Mouse (Mus musculus) embryo, embryonic 11.5 days (tissue): Measurements from ENCODE around the gene Prss28.

Source experiments
- DNase-seq: peaks from one replicate; pipeline ENCODE4 v3.0.0-alpha.2; 2012; ENCODE audit warnings: low read depth, low spot score

Gene Prss28

GRCm38 (mm10) chr17:25308346-25308745 lies at the start of gene Prss28:
Prss28 (plus strand) TSS chr17:25308646.
- no peak for DNase-seq

GRCm38 (mm10) chr17:25264453-25264852 lies 44.0 kb upstream of the Prss28 start:
- no peak for DNase-seq

- no peak for DNase-seq
These were observed 37.6 kb upstream of the Prss28 start for GRCm38 (mm10) chr17:25270795-25271335.

GRCm38 (mm10) chr17:25272326-25272725 lies 36.1 kb upstream of the Prss28 start:
- no peak for DNase-seq

GRCm38 (mm10) chr17:25272951-25273705 lies 35.3 kb upstream of the Prss28 start:
- DNase-seq, result no peak

- peak; percentile 97 for DNase-seq
These were observed 34.5 kb upstream of the Prss28 start for GRCm38 (mm10) chr17:25273706-25274501.

- DNase-seq, result no peak
These were observed 33.7 kb upstream of the Prss28 start, which contains the start of gene Ube2i for GRCm38 (mm10) chr17:25274571-25275346. Ube2i (minus strand) TSS chr17:25274622.

GRCm38 (mm10) chr17:25275833-25276232 lies 32.6 kb upstream of the Prss28 start:
- DNase-seq, result no peak

- no peak for DNase-seq
These were observed 26.3 kb upstream of the Prss28 start for GRCm38 (mm10) chr17:25282133-25282532.

GRCm38 (mm10) chr17:25285033-25285432 lies 23.4 kb upstream of the Prss28 start:
- DNase-seq, result peak; percentile 69

- DNase-seq, result no peak
These were observed 19.6 kb upstream of the Prss28 start for GRCm38 (mm10) chr17:25288842-25289241.

- DNase-seq, result no peak
These were observed 18.0 kb upstream of the Prss28 start for GRCm38 (mm10) chr17:25290411-25290810.

- DNase-seq, result no peak
These were observed 15.0 kb upstream of the Prss28 start for GRCm38 (mm10) chr17:25293495-25293894.

- DNase-seq, result no peak
These were observed 14.3 kb upstream of the Prss28 start for GRCm38 (mm10) chr17:25294111-25294510.

- DNase-seq, result no peak
These were observed 10.4 kb upstream of the Prss28 start, which contains the start of gene Prss34 for GRCm38 (mm10) chr17:25298094-25298493. Prss34 (plus strand) TSS chr17:25298394.

GRCm38 (mm10) chr17:25318354-25318753 lies 9.9 kb downstream of the Prss28 start, which contains the start of gene Prss29:
Prss29 (plus strand) TSS chr17:25318654.
- no peak for DNase-seq

GRCm38 (mm10) chr17:25320819-25321218 lies 12.4 kb downstream of the Prss28 start:
- DNase-seq, result no peak

GRCm38 (mm10) chr17:25322930-25323329 lies 14.5 kb downstream of the Prss28 start:
- no peak for DNase-seq

- no peak for DNase-seq
These were observed 23.9 kb downstream of the Prss28 start for GRCm38 (mm10) chr17:25332321-25332720.

- DNase-seq, result peak; percentile 63
These were observed 25.5 kb downstream of the Prss28 start for GRCm38 (mm10) chr17:25333943-25334342.

GRCm38 (mm10) chr17:25338218-25338617 lies 29.8 kb downstream of the Prss28 start:
- no peak for DNase-seq
